Mouse (Mus musculus): Measurements from ENCODE around the gene Rufy1.

Gene Rufy1

DNA sequence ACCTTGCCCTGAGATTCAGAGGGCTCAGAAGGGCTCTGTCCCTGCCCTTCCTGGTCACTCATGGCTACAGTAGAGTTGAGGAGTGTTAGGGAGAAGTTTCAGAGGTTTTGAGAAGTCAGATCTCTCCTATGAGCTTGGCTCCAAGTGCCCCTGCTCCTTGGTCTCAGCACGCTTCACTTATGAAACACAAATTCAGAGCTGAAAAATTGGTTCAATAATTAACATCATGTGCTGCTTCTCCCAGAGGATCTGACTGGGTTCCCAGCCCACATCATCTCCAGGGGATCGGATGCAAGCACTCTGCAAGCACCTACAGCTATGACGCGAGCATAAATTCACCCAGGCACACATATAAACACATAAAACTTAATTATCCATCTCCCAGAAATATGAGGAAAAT is 4.9 kb downstream of the Rufy1 start:
- DNase-seq (ENCODE audit: low spot score): no peak

DNA sequence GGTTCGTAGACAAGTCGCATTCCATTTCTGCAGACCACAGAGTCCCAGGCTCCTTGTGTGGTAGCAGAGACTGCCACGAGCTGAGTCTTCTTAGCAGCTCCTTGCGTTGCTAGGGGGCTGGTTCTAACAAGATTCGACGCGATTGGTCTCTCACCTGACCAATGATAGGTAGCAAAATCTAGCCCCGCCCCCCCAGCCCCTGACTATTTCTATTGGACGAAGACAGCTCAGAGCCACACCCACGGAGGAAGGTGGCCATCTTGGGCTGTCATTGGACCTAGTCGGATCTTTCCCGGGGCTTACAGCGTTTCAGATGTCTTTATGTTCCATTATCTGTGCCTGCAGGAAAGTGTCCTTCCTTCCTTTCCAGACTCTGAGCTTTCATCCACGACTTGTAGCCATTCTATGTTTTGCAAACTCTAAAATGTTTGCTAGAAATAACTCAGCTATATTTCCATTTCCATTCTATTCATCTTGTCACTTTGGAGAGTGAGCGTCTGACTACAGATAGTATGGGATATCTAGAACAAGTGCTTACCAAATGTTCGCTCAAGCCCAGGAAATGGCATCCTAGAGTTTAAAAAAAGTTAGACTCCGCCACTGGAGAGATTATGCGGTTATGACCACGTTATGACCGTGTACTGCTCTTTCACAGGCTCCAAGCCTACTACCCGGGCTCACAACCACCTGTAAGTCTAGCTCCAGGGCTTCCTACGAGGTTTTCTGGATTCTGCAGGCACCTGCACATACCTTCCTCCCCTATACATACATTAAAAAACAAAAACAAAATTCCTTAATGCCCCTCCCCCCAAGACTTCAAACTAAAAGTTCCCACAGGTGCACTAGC is 8.8 kb downstream of the Rufy1 start:
- DNase-seq (ENCODE audit: low spot score): peak; percentile 86

DNA sequence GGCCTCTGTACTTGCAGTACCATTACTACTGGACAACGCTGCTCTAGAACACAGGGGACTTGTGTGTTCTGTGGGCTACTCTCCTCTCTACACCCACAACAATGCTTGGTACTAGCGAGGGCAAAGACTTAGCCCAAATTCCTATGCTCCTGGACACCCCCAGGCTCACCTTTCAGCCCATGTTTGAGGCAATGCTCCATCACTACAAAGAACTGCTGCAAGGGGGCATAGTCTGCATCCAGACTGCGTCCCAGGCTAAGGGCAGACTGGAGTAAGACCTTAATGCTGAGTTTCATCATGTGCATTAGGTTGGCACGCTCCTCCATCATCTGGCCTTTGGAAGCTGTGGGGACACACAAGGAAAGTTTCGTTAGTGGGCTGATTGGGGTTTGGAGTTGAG is 9.5 kb downstream of the Rufy1 start:
- DNase-seq (ENCODE audit: low spot score): no peak

DNA sequence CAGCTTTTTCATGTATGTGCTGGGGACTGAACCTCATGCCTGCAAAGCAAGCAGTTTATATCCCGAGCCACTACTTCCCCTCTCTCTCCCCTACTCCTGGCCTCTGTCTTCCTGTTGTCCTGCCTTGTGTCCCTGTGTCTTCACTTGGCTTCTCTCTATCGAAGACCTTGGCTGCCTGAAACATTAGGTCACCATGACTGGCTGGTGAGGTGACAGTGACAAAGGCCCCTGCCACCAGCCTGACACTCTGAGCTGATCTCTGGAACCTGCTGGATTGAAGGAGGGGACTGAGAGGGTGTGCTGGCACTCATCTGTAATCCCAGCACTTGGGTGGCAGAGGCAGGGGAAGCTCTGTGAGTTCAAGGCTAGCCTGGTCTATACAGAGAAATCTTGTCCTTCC is 13.1 kb downstream of the Rufy1 start:
- no peak for DNase-seq (ENCODE audit: low spot score)

DNA sequence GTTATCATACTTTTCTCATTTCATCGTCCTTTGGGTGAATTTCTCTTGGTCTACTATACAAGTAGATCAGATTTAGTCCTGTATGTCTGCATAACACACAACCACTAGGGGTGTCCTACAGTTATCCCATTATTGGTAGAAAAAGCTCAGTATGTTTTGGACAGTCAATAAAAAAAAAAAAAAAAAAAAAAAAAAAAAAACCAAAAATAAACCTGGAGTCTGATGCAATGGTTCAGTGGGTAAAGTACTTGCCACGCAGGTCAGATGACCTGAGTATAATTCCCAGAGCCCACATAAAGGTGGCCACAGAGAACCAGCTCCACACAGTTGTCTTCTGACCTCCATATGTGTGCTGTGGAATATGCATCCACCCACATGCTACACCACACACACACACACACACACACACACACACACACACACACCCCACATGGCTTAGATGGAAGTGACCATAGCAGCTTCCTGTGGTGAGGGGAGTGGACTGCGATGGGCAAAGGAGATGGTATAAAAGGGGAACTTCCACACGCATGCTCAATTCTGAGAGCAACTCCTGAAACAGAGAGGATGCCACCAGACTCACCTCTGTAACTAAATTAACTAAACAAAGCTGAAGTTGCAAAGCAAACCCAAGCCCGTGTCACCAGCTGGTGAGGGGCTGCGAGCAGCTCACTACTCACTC is 15.2 kb downstream of the Rufy1 start:
- no peak for DNase-seq (ENCODE audit: low spot score)

DNA sequence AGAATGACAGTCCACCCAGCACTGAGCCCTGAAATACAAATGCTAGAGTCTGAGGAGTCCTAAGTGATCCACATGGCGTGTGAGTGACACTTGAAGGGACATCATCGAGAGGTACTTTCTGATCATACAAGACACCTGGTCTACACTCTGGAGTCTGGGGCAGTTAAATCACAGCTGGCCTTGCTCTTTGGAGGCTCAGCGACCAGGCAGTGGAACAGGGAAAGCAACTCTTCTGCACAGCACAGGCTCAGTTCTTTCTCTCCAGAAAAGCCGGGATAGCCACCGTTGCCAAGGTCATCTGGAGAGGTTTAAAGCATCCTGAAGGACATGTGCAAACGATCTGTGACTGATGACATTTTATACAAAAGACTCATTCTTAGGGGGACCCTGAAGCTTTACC is 23.7 kb downstream of the Rufy1 start:
- DNase-seq (ENCODE audit: low spot score): no peak

DNA sequence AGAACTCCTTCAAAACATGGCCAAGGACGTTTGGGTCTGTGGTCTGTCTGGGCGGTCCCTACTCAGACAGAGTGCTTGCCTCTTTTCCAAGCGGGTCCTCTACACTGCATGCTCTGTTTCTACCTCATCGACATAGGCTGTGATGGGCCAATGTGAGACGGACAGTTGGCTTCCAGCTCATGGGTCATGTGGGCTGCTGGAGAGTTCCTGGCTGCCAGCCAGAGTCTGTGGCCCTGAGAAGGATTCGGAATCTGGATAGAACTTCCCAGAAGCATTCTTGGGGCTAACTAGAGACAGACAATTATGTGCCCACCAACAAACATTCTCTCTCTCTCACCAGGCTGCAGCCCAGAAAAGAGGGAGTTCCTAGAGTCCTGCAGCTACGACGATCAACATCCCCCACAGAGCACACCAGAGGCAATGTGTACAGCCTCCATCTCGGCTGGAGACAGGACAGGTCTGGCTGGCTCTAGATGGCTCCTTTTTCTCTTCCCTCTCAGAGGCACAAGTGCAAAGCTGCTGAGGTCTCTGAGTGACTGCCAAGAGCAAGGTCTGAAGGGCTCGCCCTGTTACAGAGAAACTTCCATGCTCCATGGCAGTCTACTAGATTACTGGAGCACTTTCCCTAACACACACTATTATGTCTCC is 27.4 kb downstream of the Rufy1 start:
- no peak for DNase-seq (ENCODE audit: low spot score)

DNA sequence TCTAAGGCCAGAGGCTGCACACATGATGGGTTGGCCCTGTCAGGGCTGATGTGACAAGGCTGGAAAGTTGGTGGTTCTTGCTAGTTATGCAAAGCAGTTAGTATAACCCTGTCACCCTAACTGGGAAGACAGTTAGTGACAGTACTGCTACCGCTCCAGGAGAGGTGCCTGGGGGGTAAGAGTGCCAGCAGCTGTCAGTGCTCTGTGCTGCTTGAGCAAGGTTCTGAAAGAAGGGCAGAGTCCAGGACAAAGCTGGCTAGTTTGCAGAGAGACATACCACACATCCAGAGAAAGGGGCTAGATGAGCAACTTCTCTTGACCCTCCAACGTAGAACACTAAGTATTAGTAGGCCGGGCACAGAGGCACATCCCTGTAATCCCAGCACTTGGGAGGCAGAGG is 28.4 kb downstream of the Rufy1 start:
- DNase-seq (ENCODE audit: low spot score): no peak

DNA sequence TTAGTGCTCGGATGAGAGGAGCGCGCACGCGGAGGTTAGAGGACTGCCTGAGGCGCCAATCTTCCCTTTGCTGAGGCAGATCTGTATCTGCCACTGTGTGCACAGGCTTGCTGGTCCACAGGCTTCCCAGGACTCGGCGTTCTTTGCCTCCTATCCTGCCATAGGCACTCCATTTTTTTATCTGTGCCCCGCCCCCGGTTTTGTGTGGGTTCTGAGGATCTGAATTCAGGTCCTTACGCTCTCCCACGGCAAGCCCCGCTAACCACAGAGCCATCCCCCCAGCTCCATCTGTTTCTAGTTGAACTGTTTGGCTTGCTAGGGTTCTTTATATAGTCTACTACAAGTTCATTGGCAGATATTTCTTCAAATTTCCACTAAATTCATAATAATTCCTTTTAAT is 32.1 kb downstream of the Rufy1 start:
- no peak for DNase-seq (ENCODE audit: low spot score)

DNA sequence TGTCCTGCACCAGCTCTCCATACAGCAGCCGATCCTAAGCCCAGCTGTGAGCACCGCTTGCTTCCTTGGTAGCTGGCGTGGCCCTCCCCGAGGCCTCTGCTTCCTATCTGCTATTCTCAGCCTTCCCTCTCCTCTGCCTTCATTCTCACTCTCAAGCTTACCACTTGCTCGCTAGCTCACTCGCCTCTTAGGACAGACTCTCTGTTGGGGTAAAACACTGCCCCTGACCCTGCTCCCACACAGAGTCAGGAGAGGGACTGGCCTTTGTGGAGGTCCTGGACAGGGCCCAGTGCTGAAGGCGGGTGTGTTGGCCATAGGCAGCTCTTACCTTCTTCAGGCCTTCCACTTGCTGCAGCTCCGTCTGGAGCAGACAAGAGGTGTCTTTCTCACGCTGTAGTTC is 33.6 kb downstream of the Rufy1 start:
- no peak for DNase-seq (ENCODE audit: low spot score)

DNA sequence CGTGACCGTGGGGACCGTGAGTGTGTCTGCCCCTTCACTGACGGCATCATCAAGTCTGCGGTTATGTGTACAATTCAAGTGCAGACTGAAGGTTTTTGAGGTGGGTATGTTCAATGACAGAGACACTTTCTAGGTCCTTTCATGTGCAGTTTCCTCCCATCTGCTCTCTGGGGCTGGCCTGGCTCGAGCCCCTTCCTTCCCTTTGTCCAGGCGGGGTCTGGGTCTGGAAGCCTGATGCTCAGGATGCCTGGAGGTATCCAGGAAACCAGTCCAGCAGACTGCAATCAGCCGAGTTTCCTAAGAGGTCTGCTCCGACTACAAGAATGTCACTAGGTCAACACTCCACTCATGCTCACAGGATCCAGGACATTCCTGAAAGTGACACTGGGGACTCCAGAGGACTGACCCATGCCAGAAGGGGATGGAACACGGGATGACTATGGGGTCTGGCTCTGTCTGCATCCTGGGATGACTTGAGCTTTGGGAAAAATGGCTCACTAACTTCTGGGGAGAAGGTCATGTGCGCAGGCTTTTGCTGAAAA is 34.1 kb downstream of the Rufy1 start:
- DNase-seq (ENCODE audit: low spot score): no peak

DNA sequence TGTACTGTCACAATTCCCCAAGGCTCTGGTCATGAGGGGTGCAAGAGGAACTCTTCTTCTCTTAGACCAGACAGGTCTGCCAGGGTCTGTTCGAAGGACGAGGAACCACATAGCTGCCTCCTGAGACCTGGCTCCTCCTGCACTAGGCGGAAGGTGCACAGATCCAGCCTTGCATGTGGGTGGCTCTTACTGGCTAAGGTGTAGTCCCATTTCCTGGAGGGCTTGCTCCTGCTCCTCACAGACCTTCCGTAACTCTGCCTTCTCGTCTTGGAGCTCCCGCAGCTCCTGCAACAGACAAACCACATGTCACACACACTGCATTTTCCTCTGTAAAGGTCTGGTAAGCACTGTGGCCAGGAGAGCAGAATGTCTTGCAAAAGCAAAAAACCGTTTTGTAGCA is 36.2 kb downstream of the Rufy1 start:
- no peak for DNase-seq (ENCODE audit: low spot score)

DNA sequence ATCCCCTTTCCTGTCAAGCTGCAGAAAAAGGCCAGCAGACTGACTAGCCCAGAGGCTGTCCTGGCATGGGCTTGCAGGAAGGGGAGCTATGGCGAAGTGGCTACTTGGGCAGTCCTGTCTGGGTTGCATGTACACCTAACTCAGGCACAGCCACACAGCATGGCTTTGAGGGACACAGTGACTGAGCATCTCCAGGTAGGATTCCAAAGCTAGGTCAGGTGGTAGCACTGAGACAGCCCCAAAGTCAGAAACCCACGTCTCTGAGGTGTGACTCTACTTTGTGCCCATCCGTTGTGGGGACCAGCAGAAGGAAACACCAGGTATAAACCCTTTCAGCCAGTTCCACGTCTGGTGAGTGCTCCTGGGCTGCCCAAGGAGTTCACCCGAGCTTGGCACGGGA is 37.6 kb downstream of the Rufy1 start:
- no peak for DNase-seq (ENCODE audit: low spot score)

DNA sequence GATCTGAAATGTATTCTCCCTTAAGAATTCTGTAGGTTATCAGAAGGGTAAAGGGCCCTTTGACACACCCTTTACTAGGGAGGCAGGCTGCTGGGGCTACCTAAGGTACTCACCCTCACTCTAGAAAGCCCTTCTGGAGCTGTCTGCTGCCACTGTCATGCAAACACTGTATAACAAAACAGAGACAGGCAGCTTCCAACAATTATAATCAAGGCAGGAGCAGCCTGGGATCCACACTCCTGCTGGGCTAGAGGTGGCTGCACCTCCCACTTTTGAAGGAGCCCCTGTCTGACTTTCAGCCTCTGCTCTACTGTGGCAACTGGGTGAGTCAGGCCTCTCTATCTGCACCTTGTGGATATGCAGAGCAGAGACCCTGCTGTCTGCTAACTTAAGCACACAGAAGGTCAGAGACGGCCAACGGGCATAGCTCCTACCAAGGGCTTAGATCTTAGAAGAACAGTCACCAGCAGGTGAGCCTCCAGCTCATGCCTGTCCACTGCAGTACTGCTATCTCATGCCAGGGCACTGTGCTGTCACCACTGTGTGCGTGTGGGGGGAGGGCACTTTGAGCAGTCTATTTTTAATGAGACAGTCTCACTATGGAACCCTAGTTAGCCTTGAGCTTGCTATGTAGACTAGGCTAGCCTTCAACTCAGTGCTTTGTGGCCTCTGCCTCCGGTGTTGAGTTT is 39.5 kb downstream of the Rufy1 start:
- DNase-seq (ENCODE audit: low spot score): no peak

DNA sequence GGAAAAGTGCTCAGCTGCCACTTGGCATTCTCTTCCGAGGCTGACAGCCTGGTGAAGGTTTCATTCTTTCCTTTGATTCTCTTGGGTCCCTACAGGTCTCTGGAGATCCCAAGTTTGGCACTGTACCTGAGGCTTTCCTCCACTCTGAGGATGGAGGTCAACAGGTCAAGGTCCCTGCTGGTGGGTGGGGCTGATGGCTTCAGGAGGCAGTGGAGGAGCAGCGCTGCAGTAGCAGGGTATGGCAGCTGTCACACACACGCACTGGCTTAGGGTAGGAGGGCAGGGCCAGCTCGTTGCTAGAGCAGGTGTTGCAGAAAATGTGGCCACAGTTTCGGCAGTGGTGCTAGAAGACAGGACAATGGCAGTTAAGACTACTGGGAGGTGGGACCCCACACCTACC is 41.3 kb downstream of the Rufy1 start:
- DNase-seq (ENCODE audit: low spot score): no peak

DNA sequence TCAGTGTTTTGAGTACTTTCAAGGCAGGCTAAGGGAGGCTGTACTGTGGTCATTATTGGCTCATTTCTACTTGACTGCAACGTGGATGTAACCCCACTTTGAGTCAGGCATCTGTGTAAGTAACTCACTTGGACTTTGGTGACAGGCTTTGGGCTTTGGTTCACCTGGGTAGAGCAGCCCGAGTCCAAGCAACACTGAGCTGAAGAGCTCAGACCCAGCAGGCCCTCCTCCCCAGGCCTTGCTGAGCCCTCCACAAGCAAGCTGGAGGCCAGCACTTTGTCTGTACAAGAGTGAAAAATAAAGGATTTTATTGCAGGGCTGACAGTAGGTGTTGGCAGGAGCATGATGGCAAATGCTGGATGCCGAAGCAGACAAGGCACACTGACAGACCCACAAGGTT is 41.9 kb downstream of the Rufy1 start:
- DNase-seq (ENCODE audit: low spot score): no peak

DNA sequence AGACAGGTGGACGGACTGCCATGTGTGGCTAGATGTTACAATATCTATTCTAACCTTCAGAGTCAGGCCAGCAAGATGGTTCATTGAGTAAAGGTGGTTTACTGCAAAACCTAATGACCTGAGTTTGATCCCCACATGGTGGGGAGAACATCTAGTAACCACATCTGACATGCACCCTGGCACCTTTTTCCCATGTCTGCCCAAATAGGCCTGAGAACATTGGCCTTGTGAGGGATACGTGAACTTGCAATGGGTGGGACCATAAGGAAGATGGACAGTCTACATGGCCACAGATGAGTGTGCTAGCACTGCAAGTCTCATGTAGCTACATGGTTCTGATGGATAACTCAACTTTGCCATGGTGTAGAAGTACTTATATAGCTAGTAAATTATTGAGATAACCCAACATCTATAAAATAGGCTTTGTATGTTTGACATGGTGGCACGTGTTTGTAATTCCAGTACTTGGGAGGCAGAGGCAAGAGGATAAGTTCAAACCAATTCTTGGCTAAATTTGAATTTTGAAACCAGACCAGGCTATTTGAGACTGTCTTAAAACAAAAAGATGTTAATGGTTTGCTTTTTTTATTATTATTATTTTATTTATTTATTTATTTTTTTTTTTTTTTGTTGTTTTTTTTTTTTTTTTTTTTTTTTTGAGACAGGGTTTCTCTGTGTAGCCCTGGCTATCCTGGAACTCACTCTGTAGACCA is 42.6 kb downstream of the Rufy1 start:
- no peak for DNase-seq (ENCODE audit: low spot score)

DNA sequence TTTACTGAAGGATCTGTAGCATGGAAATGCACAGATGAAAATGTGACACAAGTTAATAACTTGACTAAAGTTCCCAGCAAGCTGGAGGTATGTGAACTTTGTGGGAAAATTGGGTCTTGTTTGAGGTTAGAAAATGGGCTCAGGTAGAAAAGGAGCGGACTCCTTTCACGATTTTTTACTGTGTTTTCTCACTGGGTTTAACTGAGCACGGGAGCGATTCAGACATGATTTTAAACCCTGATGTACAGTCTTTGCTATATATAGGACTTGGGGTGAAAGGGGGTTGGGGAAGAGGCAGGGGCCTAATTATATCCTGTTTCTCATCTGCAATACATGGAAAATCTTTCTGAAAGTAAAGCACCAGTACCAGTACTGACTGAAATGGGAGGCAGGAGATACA is 43.2 kb downstream of the Rufy1 start:
- no peak for DNase-seq (ENCODE audit: low spot score)

DNA sequence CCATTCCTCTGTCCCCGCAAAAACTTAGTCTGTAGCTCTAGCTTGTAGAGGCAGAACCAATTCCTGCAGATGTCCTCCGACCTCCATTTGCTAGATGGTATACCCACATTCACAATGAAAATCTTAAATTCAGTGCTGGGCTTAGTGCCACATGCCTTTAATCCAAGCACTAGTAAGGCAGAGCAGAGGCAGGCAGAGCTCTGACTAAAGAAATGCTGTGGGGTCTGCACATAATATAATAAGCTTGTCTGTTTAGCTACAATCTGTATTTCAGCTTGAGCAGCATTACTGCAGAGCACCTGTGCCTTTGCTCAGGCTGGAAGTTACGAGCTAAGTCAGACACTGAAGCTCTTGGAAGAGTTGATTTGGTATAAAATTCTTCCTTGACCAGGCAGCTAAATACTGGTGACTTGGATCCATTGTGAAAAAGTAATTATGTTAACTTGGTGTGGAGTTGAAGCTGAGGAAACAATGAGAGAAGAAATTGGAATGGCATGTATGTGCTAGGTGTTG is 43.7 kb downstream of the Rufy1 start:
- no peak for DNase-seq (ENCODE audit: low spot score)

DNA sequence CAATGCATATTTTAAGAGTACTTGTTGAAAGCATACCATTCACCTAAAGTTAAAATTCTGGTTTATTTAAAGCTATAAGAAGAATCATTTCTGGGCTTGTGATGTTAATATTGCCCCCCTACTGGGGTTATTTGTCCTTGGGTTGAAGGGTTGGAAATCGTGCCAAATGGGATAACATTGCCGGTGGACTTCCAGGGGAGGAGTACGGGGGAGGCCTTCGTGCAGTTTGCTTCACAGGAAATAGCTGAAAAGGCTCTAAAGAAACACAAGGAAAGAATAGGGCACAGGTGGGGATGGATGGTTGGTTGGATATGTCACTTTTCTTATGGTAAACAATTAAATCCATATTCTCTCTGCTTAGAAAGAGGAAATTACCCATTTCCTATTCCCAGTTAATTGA is 49.6 kb downstream of the Rufy1 start:
- DNase-seq (ENCODE audit: low spot score): no peak

DNA sequence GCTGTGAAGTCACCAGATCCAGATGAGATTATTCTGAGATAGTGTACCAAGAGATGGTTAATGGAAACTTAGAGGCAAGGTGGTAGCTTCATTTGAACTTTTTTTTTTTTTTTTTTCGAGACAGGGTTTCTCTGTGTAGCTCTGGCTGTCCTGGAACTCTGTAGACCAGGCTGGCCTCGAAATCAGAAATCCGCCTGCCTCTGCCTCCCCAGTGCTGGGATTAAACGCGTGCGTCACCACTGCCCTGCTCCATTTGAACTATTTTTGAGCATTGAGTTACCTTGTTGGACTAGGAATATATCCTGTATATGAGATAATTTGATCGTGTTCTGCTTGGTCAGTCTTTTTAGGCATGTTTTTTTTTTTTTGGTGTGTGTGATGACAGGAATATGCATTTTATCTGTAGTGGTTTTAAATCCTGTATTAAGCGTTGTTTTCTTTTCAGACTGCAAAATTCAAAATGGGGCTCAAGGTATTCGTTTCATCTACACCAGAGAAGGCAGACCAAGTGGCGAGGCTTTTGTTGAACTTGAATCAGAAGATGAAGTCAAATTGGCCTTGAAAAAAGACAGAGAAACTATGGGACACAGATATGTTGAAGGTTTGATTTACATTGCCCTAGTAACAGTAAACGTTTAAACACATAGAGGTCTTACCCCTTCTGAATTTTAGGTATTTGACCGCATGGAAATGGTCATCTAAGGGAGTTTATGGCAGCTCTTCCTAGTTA is 51.7 kb downstream of the Rufy1 start:
- no peak for DNase-seq (ENCODE audit: low spot score)
